Mouse (Mus musculus): ENCODE data around the gene Adamtsl5. TPM values are rescaled to one million over a fixed set of nuclear protein-coding genes. Genes with fewer than 3 reads are reported as not detected.
"Not testable (repeated sequence)": the region's sequence is repeated elsewhere in the genome, so short reads cannot be mapped to it uniquely, and the experiment has no call there.

Gene Adamtsl5
- total and polyA plus RNA-seq, 3 experiments = 5.4 to 33.4 (median 16.9) TPM

- peak overlapping the region; percentile 74; the same call in 1 of the 2 replicates for H3K4me3 ChIP-seq (ENCODE audit: low read depth, low read length)
- peaks cover 50% of the 10 kb centered on the region for H3K27me3 ChIP-seq (ENCODE audit: insufficient read depth, low read length)
- DNase-seq (ENCODE audit: low spot score) = no peak
- no peak for TF ChIP-seq TAL1 (conservative IDR thresholded peaks at IDR 0.05; ENCODE audit: low read depth, low read length)
- TF ChIP-seq CTCF (IDR thresholded peaks at IDR 0.05; ENCODE audit: low read depth, low read length) = no peak
- no peak for TF ChIP-seq GATA1 (IDR thresholded peaks at IDR 0.05; ENCODE audit: borderline replicate concordance, low read length)
- no peak for TF ChIP-seq GATA2 (IDR thresholded peaks at IDR 0.05; ENCODE audit: borderline replicate concordance, low read depth, low read length)
- no peak for TF ChIP-seq POLR2AphosphoS5 (IDR thresholded peaks at IDR 0.05; ENCODE audit: insufficient replicate concordance, low read depth, low read length)
- H3K36me3 ChIP-seq (replicated peaks) = peaks cover 5% of the 10 kb centered on the region
- H3K4me1 ChIP-seq (ENCODE audit: insufficient read depth, low read depth, low read length) = peaks cover 77% of the 10 kb centered on the region
- no peak for ATAC-seq (ENCODE audit: extremely low read depth, insufficient number of reproducible peaks, low FRiP score, poor library complexity, severe bottlenecking)
- no peaks in the 10 kb centered on the region for H3K9me3 ChIP-seq (replicated peaks)
Measured at GRCm38 (mm10) chr10:80348981-80349380, 769 bp upstream of the Adamtsl5 start.

- Histone ChIP-seq H3K4me1 (ENCODE audit: insufficient read depth, low read depth, low read length) (peaks cover 80% of the 10 kb centered on the region), H3K27me3 (ENCODE audit: insufficient read depth, low read length) (peaks cover 35% of the 10 kb centered on the region), H3K9me3 (replicated peaks) (peaks cover under 1% of the 10 kb centered on the region), H3K36me3 (replicated peaks) (peaks cover 9% of the 10 kb centered on the region), H3K4me3 (ENCODE audit: low read depth, low read length) (peak overlapping the region; percentile 74)
- TF ChIP-seq CTCF (IDR thresholded peaks at IDR 0.05; ENCODE audit: low read depth, low read length) (no peak), GATA2 (IDR thresholded peaks at IDR 0.05; ENCODE audit: borderline replicate concordance, low read depth, low read length) (no peak), GATA1 (IDR thresholded peaks at IDR 0.05; ENCODE audit: borderline replicate concordance, low read length) (no peak), TAL1 (conservative IDR thresholded peaks at IDR 0.05; ENCODE audit: low read depth, low read length) (no peak), POLR2AphosphoS5 (IDR thresholded peaks at IDR 0.05; ENCODE audit: insufficient replicate concordance, low read depth, low read length) (no peak)
- no peak for ATAC-seq (ENCODE audit: extremely low read depth, insufficient number of reproducible peaks, low FRiP score, poor library complexity, severe bottlenecking)
- no peak for DNase-seq (ENCODE audit: low spot score)
Measured at GRCm38 (mm10) chr10:80347514-80347967, 671 bp downstream of the Adamtsl5 start.

GRCm38 (mm10) chr10:80345929-80346328, 2.3 kb downstream of the Adamtsl5 start:
- Histone ChIP-seq H3K4me1 (ENCODE audit: insufficient read depth, low read depth, low read length) (peaks cover 89% of the 10 kb centered on the region), H3K9me3 (replicated peaks) (peaks cover 16% of the 10 kb centered on the region), H3K36me3 (replicated peaks) (peaks cover 25% of the 10 kb centered on the region), H3K27me3 (ENCODE audit: insufficient read depth, low read length) (peaks cover 22% of the 10 kb centered on the region)
- H3K4me3 ChIP-seq (ENCODE audit: low read depth, low read length); ATAC-seq (ENCODE audit: extremely low read depth, insufficient number of reproducible peaks, low FRiP score, poor library complexity, severe bottlenecking); DNase-seq (ENCODE audit: low spot score): not testable (repeated sequence)

GRCm38 (mm10) chr10:80345122-80345521, 3.1 kb downstream of the Adamtsl5 start:
- Histone ChIP-seq H3K36me3 (replicated peaks) (peaks cover 30% of the 10 kb centered on the region), H3K4me1 (ENCODE audit: insufficient read depth, low read depth, low read length) (peaks cover 91% of the 10 kb centered on the region), H3K4me3 (ENCODE audit: low read depth, low read length) (peak overlapping the region; percentile 73), H3K9me3 (replicated peaks) (peaks cover 16% of the 10 kb centered on the region), H3K27me3 (ENCODE audit: insufficient read depth, low read length) (peaks cover 17% of the 10 kb centered on the region)
- DNase-seq (ENCODE audit: low spot score) (peak; percentile 74), ATAC-seq (ENCODE audit: extremely low read depth, insufficient number of reproducible peaks, low FRiP score, poor library complexity, severe bottlenecking) (no peak)
- TF ChIP-seq POLR2AphosphoS5 (IDR thresholded peaks at IDR 0.05; ENCODE audit: insufficient replicate concordance, low read depth, low read length) (no peak), GATA2 (IDR thresholded peaks at IDR 0.05; ENCODE audit: borderline replicate concordance, low read depth, low read length) (no peak), TAL1 (conservative IDR thresholded peaks at IDR 0.05; ENCODE audit: low read depth, low read length) (no peak; the same call in 1 of the 2 replicates), GATA1 (IDR thresholded peaks at IDR 0.05; ENCODE audit: borderline replicate concordance, low read length) (no peak), CTCF (IDR thresholded peaks at IDR 0.05; ENCODE audit: low read depth, low read length) (no peak)

GRCm38 (mm10) chr10:80344131-80344661, 4.0 kb downstream of the Adamtsl5 start:
- H3K27me3 ChIP-seq (ENCODE audit: insufficient read depth, low read length) = peaks cover 12% of the 10 kb centered on the region
- H3K4me3 ChIP-seq (ENCODE audit: low read depth, low read length) = peak overlapping the region; percentile 73
- no peak for TF ChIP-seq POLR2AphosphoS5 (IDR thresholded peaks at IDR 0.05; ENCODE audit: insufficient replicate concordance, low read depth, low read length)
- no peak for TF ChIP-seq GATA2 (IDR thresholded peaks at IDR 0.05; ENCODE audit: borderline replicate concordance, low read depth, low read length)
- TF ChIP-seq CTCF (IDR thresholded peaks at IDR 0.05; ENCODE audit: low read depth, low read length) = no peak
- TF ChIP-seq TAL1 (conservative IDR thresholded peaks at IDR 0.05; ENCODE audit: low read depth, low read length) = peak; percentile 85
- H3K4me1 ChIP-seq (ENCODE audit: insufficient read depth, low read depth, low read length) = peaks cover 91% of the 10 kb centered on the region
- DNase-seq (ENCODE audit: low spot score) (peak; percentile 76), ATAC-seq (ENCODE audit: extremely low read depth, insufficient number of reproducible peaks, low FRiP score, poor library complexity, severe bottlenecking) (peak; percentile 41)
- H3K9me3 ChIP-seq (replicated peaks) = peaks cover 16% of the 10 kb centered on the region
- H3K36me3 ChIP-seq (replicated peaks) = peaks cover 32% of the 10 kb centered on the region

GRCm38 (mm10) chr10:80343425-80343895, 4.8 kb downstream of the Adamtsl5 start:
- H3K36me3 ChIP-seq (replicated peaks) = peaks cover 32% of the 10 kb centered on the region
- peak; percentile 65 for DNase-seq (ENCODE audit: low spot score)
- peaks cover 86% of the 10 kb centered on the region for H3K4me1 ChIP-seq (ENCODE audit: insufficient read depth, low read depth, low read length)
- no peak for ATAC-seq (ENCODE audit: extremely low read depth, insufficient number of reproducible peaks, low FRiP score, poor library complexity, severe bottlenecking)
- H3K9me3 ChIP-seq (replicated peaks) = peaks cover 16% of the 10 kb centered on the region
- peak overlapping the region; percentile 73 for H3K4me3 ChIP-seq (ENCODE audit: low read depth, low read length)
- no peak for TF ChIP-seq GATA2 (IDR thresholded peaks at IDR 0.05; ENCODE audit: borderline replicate concordance, low read depth, low read length)
- TF ChIP-seq GATA1 (IDR thresholded peaks at IDR 0.05; ENCODE audit: borderline replicate concordance, low read length) = no peak
- no peak for TF ChIP-seq TAL1 (conservative IDR thresholded peaks at IDR 0.05; ENCODE audit: low read depth, low read length)
- TF ChIP-seq CTCF (IDR thresholded peaks at IDR 0.05; ENCODE audit: low read depth, low read length) = no peak
- no peak for TF ChIP-seq POLR2AphosphoS5 (IDR thresholded peaks at IDR 0.05; ENCODE audit: insufficient replicate concordance, low read depth, low read length)
- H3K27me3 ChIP-seq (ENCODE audit: insufficient read depth, low read length) = peaks cover 4% of the 10 kb centered on the region
